Mouse (Mus musculus): Measurements from ENCODE around the gene Cideb.

The Cideb gene

GRCm38 (mm10) chr14:55723433-55723832 is 34.8 kb downstream of the Cideb start:
- no peak for DNase-seq (ENCODE audit: low spot score in 2 of 2)

- DNase-seq (ENCODE audit: low spot score in 2 of 2), result no peak
Measured at GRCm38 (mm10) chr14:55722438-55722945, 35.8 kb downstream of the Cideb start.

- peak; percentile 90 to 91 for DNase-seq (ENCODE audit: low spot score in 2 of 2)
Measured at GRCm38 (mm10) chr14:55721700-55722437, 36.4 kb downstream of the Cideb start, which contains the start of gene Rabggta. TSS of gene Rabggta (minus strand) at chr14:55722263.

- DNase-seq (ENCODE audit: low spot score in 2 of 2), result no peak
Measured at GRCm38 (mm10) chr14:55721076-55721475, 37.2 kb downstream of the Cideb start.

GRCm38 (mm10) chr14:55720666-55721065 is 37.6 kb downstream of the Cideb start:
- DNase-seq (ENCODE audit: low spot score in 2 of 2), result no peak

- DNase-seq (ENCODE audit: low spot score in 2 of 2), result no peak
Measured at GRCm38 (mm10) chr14:55719737-55720136, 38.5 kb downstream of the Cideb start.

- no peak for DNase-seq (ENCODE audit: low spot score in 2 of 2)
Measured at GRCm38 (mm10) chr14:55716884-55717283, 41.4 kb downstream of the Cideb start.

- no peak for DNase-seq (ENCODE audit: low spot score in 2 of 2)
Measured at GRCm38 (mm10) chr14:55716271-55716670, 42.0 kb downstream of the Cideb start.

- DNase-seq (ENCODE audit: low spot score in 2 of 2), result no peak
Measured at GRCm38 (mm10) chr14:55714893-55715292, 43.4 kb downstream of the Cideb start.

- peak; percentile 18 to 34 for DNase-seq (ENCODE audit: low spot score in 2 of 2)
Measured at GRCm38 (mm10) chr14:55713729-55714122, 44.5 kb downstream of the Cideb start, which contains the start of gene Tgm1. TSS of gene Tgm1 (minus strand) at chr14:55713926.

GRCm38 (mm10) chr14:55713007-55713728 is 45.1 kb downstream of the Cideb start:
- DNase-seq (ENCODE audit: low spot score in 2 of 2), result peak; percentile 15 to 67

GRCm38 (mm10) chr14:55711786-55712185 is 46.5 kb downstream of the Cideb start:
- DNase-seq (ENCODE audit: low spot score in 2 of 2), result no peak

GRCm38 (mm10) chr14:55709509-55709908 is 48.7 kb downstream of the Cideb start:
- DNase-seq (ENCODE audit: low spot score in 2 of 2), result no peak

- DNase-seq (ENCODE audit: low spot score in 2 of 2), result no peak
Measured at GRCm38 (mm10) chr14:55707397-55707796, 50.9 kb downstream of the Cideb start.

- no peak for DNase-seq (ENCODE audit: low spot score in 2 of 2)
Measured at GRCm38 (mm10) chr14:55706051-55706600, 52.1 kb downstream of the Cideb start.

All from urinary bladder, postnatal 36 days (tissue).